Comparison of ENCODE assay signal across 8 mouse cellular contexts in the genomic region with DNA sequence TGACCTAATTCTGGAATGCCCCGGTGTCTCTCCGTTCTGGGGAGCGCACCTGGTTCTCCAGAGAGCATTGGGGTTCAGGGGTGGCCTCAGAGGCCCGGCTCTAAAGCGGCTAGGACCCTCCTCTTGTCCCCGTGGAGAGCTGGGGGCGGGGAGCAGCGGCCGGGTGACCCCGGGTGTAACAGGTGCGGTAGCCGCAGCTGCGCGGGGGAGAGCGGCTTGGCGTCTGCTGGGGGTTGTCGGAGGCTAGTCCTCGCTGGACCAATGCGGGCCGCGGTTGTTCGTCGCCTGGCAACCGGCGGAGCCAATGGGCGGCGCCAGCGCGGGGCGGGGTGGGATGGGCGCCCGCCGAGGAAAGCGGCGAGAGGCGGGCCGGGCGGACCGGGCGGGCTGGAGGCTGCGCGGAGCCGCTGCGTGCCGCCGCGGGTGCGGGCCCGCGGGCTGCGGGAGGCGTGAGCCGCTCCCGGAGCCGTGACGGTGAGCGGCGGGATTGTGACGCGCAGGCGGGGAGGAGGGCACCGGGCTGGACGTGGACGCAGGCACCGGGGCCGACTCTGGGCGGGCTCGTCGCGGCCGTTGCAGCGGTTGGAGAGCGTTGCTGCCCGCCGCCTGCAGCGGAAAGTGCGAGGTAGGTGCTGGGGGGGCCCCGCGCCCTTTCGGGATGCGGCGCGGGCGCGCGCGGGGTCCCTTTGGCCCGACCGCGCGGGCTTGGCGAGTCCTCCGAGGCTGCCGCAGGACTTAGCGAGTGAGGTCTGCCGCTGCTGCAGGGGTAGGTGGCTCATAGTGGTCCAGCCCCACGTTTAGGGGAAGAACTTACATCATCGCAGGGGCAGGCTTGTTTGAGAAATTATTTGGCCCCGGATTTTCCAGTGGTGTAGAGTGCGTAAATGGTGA. TPM values are rescaled to one million over a fixed set of nuclear protein-coding genes. Genes with fewer than 3 reads are reported as not detected.
DNase-seq lines count a peak whose midpoint lies in the region; ATAC-seq and TF ChIP-seq lines count a peak whose summit lies in the region.

Gene Ssx2ip, plus strand, starts transcription at position 332 of the 891 bp plus-strand sequence.

- peak within 1 kb of the TSS; percentile 97 for H3K4me3 ChIP-seq in embryonic facial prominence, embryonic 10.5 days
- peak within 1 kb of the TSS; percentile 78 for H3K4me3 ChIP-seq in intestine, postnatal 0 days (ENCODE audit: low read depth, low read length)
- peak within 1 kb of the TSS; percentile 99 for H3K4me3 ChIP-seq in midbrain, embryonic 11.5 days (ENCODE audit: low read depth, low read length)

- peak within 1 kb of the TSS; percentile 72 for H3K9ac ChIP-seq in intestine, postnatal 0 days (ENCODE audit: low read depth, low read length)
- peak within 1 kb of the TSS; percentile 94 for H3K9ac ChIP-seq in midbrain, embryonic 11.5 days (ENCODE audit: low read length)

- intact Hi-C loops in left cerebral cortex, postnatal 4 days (cut with DNase I), result loop anchor here (10.0 kb wide), 1 partner anchor 60 kb away; no protein-coding TSS in a partner anchor

- H3K4me1 ChIP-seq in embryonic facial prominence, embryonic 10.5 days, result peaks cover 31% of the 10 kb centered on the region
- H3K4me1 ChIP-seq in intestine, postnatal 0 days (replicated peaks; ENCODE audit: control insufficient read depth, insufficient read depth, low read length), result no peaks in the 10 kb centered on the region
- peaks cover 23% of the 10 kb centered on the region for H3K4me1 ChIP-seq in midbrain, embryonic 11.5 days (ENCODE audit: control insufficient read depth, insufficient read depth, low read length)

- peak within 1 kb of the TSS; percentile 92 for H3K27ac ChIP-seq in embryonic facial prominence, embryonic 10.5 days (replicated peaks)
- peak within 1 kb of the TSS; percentile 89 for H3K27ac ChIP-seq in intestine, postnatal 0 days (ENCODE audit: low read depth, low read length)
- H3K27ac ChIP-seq in midbrain, embryonic 11.5 days (ENCODE audit: low read depth, low read length), result peak within 1 kb of the TSS; percentile 69

- peak within 1 kb of the TSS; percentile 97 for H3K4me2 ChIP-seq in intestine, postnatal 0 days (replicated peaks; ENCODE audit: low read depth)
- H3K4me2 ChIP-seq in midbrain, embryonic 11.5 days, result peak within 1 kb of the TSS; percentile 90

- no peaks in the 10 kb centered on the region for H3K9me3 ChIP-seq in embryonic facial prominence, embryonic 10.5 days
- no peaks in the 10 kb centered on the region for H3K9me3 ChIP-seq in intestine, postnatal 0 days (ENCODE audit: control insufficient read depth)
- H3K9me3 ChIP-seq in midbrain, embryonic 11.5 days (ENCODE audit: control insufficient read depth, low read length), result no peaks in the 10 kb centered on the region; the same call in 1 of the 2 replicates

- ATAC-seq in granulocyte monocyte progenitor cell, adult 5-6 weeks (replicated peaks; ENCODE audit: poor library complexity, severe bottlenecking), result peak; percentile 92
- peak; percentile 86 for ATAC-seq in intestine, postnatal 0 days
- ATAC-seq in midbrain, embryonic 11.5 days (ENCODE audit: low FRiP score), result peak; percentile 99

- no peak for TF ChIP-seq CTCF in intestine, postnatal 0 days (IDR thresholded peaks at IDR 0.05; ENCODE audit: low read depth)

- H3K27me3 ChIP-seq in embryonic facial prominence, embryonic 10.5 days (replicated peaks; ENCODE audit: low read depth, poor library complexity, severe bottlenecking), result 0 out of 2 replicates have a peak, but pooled peaks cover 5% of the 10 kb centered on the region
- H3K27me3 ChIP-seq in intestine, postnatal 0 days (replicated peaks; ENCODE audit: control insufficient read depth, insufficient read depth, low read length), result no peaks in the 10 kb centered on the region
- no peaks in the 10 kb centered on the region for H3K27me3 ChIP-seq in midbrain, embryonic 11.5 days (ENCODE audit: control insufficient read depth, insufficient read depth, low read length)

- DNase-seq in adrenal gland, postnatal 14 days, result peak; percentile 100
- DNase-seq in embryonic facial prominence, embryonic 10.5 days (ENCODE audit: low spot score), result peak; percentile 98
- peak; percentile 98 for DNase-seq in left cerebral cortex, postnatal 4 days
- peak; percentile 100 for DNase-seq in midbrain, embryonic 11.5 days (ENCODE audit: low spot score, missing footprints)
- DNase-seq in right cerebral cortex, postnatal 4 days, result peak; percentile 100
- DNase-seq in yolk sac, embryonic 10.5 days (ENCODE audit: low spot score), result peak; percentile 95

- WGBS in embryonic facial prominence, embryonic 10.5 days, result under 1% methylated on average over 100 of the region's 100 CpGs
- under 1% methylated on average over 95 of the region's 100 CpGs for WGBS in intestine, postnatal 0 days
- under 1% methylated on average over 86 of the region's 100 CpGs for WGBS in midbrain, embryonic 11.5 days

- peaks cover 7% of the 10 kb centered on the region; the same call in 1 of the 2 replicates for H3K36me3 ChIP-seq in embryonic facial prominence, embryonic 10.5 days (replicated peaks)
- no peaks in the 10 kb centered on the region for H3K36me3 ChIP-seq in intestine, postnatal 0 days (ENCODE audit: control insufficient read depth, insufficient read depth)
- H3K36me3 ChIP-seq in midbrain, embryonic 11.5 days (ENCODE audit: control insufficient read depth, insufficient read depth, low read length), result no peaks in the 10 kb centered on the region

RNA-seq across cellular contexts. Expression of gene Ssx2ip, which starts in this region (rescaled TPM):
- 10.4 and 10.5 TPM in 2 replicates for total RNA-seq in adrenal gland, postnatal 14 days (2021)
- 28.0 and 30.5 TPM in 2 replicates for polyA plus RNA-seq in embryonic facial prominence, embryonic 10.5 days (2016; fragmentation: Nextera tagmentation; extraction: Ambion mirVana)
- total RNA-seq in granulocyte monocyte progenitor cell, adult 5-6 weeks (2014; fragmentation: Nextera tagmentation), result 7.6 and 13.9 TPM in 2 replicates
- 17.7 and 19.8 TPM in 2 replicates for total RNA-seq in granulocyte monocyte progenitor cell, adult 5-6 weeks (2017)
- polyA plus RNA-seq in intestine, postnatal 0 days (2015; fragmentation: Nextera tagmentation; extraction: Ambion mirVana), result 31.1 TPM in 2 replicates
- 10 to 100 TPM; 80.7 to 81.5 TPM for total RNA-seq in left cerebral cortex, postnatal 4 days (2021)
- 31.0 and 33.5 TPM in 2 replicates for polyA plus RNA-seq in midbrain, embryonic 11.5 days (2014; fragmentation: Nextera tagmentation; extraction: Ambion mirVana)

Comparison
In these comparisons a context has a peak if more than half of its experiments do, and no peak if none do; other contexts are left out.
1. Peak in every context shown above with its lines: DNase-seq, ATAC-seq, H3K4me3 ChIP-seq and H3K27ac ChIP-seq.